Mouse (Mus musculus) myocyte (in vitro differentiated cells): ENCODE measurements at regions not wholly inside any gene's neighbourhood (a gene's known extent, or its start where the extent isn't known, plus 50 kb on each side); places are given as distances from the start of the nearest gene placed in this dataset.

Source experiments
- CEBPB ChIP-seq: IDR thresholded peaks from 2 replicates; pipeline ENCODE4 v1.6.1; 2011; ENCODE audit warnings: mild to moderate bottlenecking, moderate library complexity; ENCODE audit not compliant: poor library complexity, insufficient read depth, severe bottlenecking
- E2F4 ChIP-seq: IDR thresholded peaks from one replicate; pipeline ENCODE4 v1.6.1; 2011; ENCODE audit warnings: mild to moderate bottlenecking, control low read depth, moderate library complexity; ENCODE audit not compliant: insufficient read depth
- MYOG ChIP-seq, 3 experiments: IDR thresholded peaks; one replicate each; pipeline ENCODE4 v1.6.1; 2011; ENCODE audit warnings: control low read depth in 2 of 3, low read depth in 2 of 3, mild to moderate bottlenecking in 2 of 3; ENCODE audit not compliant: insufficient read length in 2 of 3, control insufficient read depth in 1 of 3, insufficient read depth in 1 of 3
- POLR2A ChIP-seq: IDR thresholded peaks from one replicate; pipeline ENCODE4 v1.6.1; 2011; ENCODE audit warnings: low read depth, mild to moderate bottlenecking, control low read depth, moderate library complexity; ENCODE audit not compliant: insufficient read length
- POLR2AphosphoS2 ChIP-seq: IDR thresholded peaks from one replicate; pipeline ENCODE4 v1.6.1; 2011; ENCODE audit warnings: low read depth, control low read depth; ENCODE audit not compliant: insufficient read length
- SRF ChIP-seq: IDR thresholded peaks from one replicate; pipeline ENCODE4 v1.6.1; 2011; ENCODE audit warnings: low read depth; ENCODE audit not compliant: control insufficient read depth, insufficient read length
- TCF12 ChIP-seq: IDR thresholded peaks from one replicate; pipeline ENCODE4 v1.6.1; 2011; ENCODE audit warnings: mild to moderate bottlenecking, control low read depth; ENCODE audit not compliant: poor library complexity, insufficient read depth, severe bottlenecking

DNA sequence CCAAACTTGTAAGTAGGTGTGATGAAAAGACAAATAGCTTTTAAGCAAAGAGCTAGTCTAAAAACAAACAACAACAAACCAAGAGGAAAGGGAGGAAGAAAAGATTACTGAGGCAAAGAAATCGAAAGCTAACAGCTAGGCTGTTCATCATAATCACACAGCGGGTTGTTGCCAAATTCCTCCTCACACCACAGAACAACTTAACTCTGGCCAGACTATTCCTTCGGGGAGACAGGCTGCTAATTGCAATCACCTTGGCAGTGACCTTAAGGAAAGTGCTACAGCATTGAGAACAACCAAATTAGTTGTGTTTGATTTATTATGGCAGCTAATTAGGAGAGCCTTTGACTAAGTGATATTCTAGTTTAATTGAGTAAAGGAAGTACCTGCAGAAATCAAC lies 194.4 kb upstream of the Smlr1 start:
- TF ChIP-seq E2F4, result no peak
- no peak for TF ChIP-seq SRF
- no peak for TF ChIP-seq MYOG (IDR thresholded peaks at IDR 0.05; ENCODE audit: control insufficient read depth in 1 of 3, insufficient read depth in 1 of 3, insufficient read length in 2 of 3, low read depth in 2 of 3)
- TF ChIP-seq POLR2AphosphoS2, result no peak
- no peak for TF ChIP-seq CEBPB
- no peak for TF ChIP-seq POLR2A
- TF ChIP-seq TCF12, result no peak
